Mouse (Mus musculus) right cerebral cortex, postnatal 4 days (tissue): Measurements from ENCODE around the gene Wwox.

Experiments used
- DNase-seq: peaks from one replicate; pipeline ENCODE4 v3.0.0-alpha.2; 2022

Wwox gene

GRCm38 (mm10) chr8:114548837-114549236, 109.4 kb downstream of the Wwox start:
- no peak for DNase-seq

- no peak for DNase-seq
Observed at GRCm38 (mm10) chr8:114550029-114550428, 110.6 kb downstream of the Wwox start.

GRCm38 (mm10) chr8:114552606-114553005, 113.2 kb downstream of the Wwox start:
- DNase-seq = no peak

GRCm38 (mm10) chr8:114554966-114555365, 115.5 kb downstream of the Wwox start:
- DNase-seq = no peak

- DNase-seq = no peak
Observed at GRCm38 (mm10) chr8:114555491-114556202, 116.2 kb downstream of the Wwox start.

GRCm38 (mm10) chr8:114561191-114561590, 121.7 kb downstream of the Wwox start:
- DNase-seq = no peak

- DNase-seq = no peak
Observed at GRCm38 (mm10) chr8:114562486-114562885, 123.0 kb downstream of the Wwox start.

- no peak for DNase-seq
Observed at GRCm38 (mm10) chr8:114563361-114563760, 123.9 kb downstream of the Wwox start.

GRCm38 (mm10) chr8:114564036-114564435, 124.6 kb downstream of the Wwox start:
- no peak for DNase-seq

- no peak for DNase-seq
Observed at GRCm38 (mm10) chr8:114568531-114569166, 129.2 kb downstream of the Wwox start.

- no peak for DNase-seq
Observed at GRCm38 (mm10) chr8:114573014-114573746, 133.7 kb downstream of the Wwox start.

GRCm38 (mm10) chr8:114573747-114574093, 134.3 kb downstream of the Wwox start:
- DNase-seq = no peak

GRCm38 (mm10) chr8:114579292-114579691, 139.8 kb downstream of the Wwox start:
- DNase-seq = no peak

- DNase-seq = no peak
Observed at GRCm38 (mm10) chr8:114580684-114581083, 141.2 kb downstream of the Wwox start.

- DNase-seq = no peak
Observed at GRCm38 (mm10) chr8:114590336-114590867, 150.9 kb downstream of the Wwox start.

GRCm38 (mm10) chr8:114591296-114592280, 152.1 kb downstream of the Wwox start:
- peak; percentile 59 for DNase-seq

- no peak for DNase-seq
Observed at GRCm38 (mm10) chr8:114593424-114594157, 154.1 kb downstream of the Wwox start.

GRCm38 (mm10) chr8:114594811-114595210, 155.4 kb downstream of the Wwox start:
- no peak for DNase-seq

- no peak for DNase-seq
Observed at GRCm38 (mm10) chr8:114599555-114599954, 160.1 kb downstream of the Wwox start.

- no peak for DNase-seq
Observed at GRCm38 (mm10) chr8:114600196-114600595, 160.7 kb downstream of the Wwox start.

GRCm38 (mm10) chr8:114603046-114603445, 163.6 kb downstream of the Wwox start:
- no peak for DNase-seq

- DNase-seq = no peak
Observed at GRCm38 (mm10) chr8:114603561-114603960, 164.1 kb downstream of the Wwox start.
